Mouse (Mus musculus): Measurements from ENCODE around the gene Qrfp. TPM values are rescaled to one million over a fixed set of nuclear protein-coding genes. Genes with fewer than 3 reads are reported as not detected.

The Qrfp gene
- total RNA-seq (2012; rRNA removed) (not detected in 2 replicates), polyA plus RNA-seq (2012; ENCODE audit: insufficient read depth in 1 of 2, insufficient read length in 2 of 2, low read depth in 1 of 2, low replicate concordance in 2 of 2, missing spikeins in 1 of 2) (under 1 TPM in 1 of 2 experiments, not detected in 1; 0.13 TPM)

- H3K27ac ChIP-seq (ENCODE audit: control insufficient read depth, low read depth, low read length) = no peak within 1 kb of the TSS
- no peak for DNase-seq (ENCODE audit: low read depth, low spot score)
These were observed at the start of gene Qrfp for GRCm38 (mm10) chr2:31810444-31810843. TSS of gene Qrfp (minus strand) at chr2:31810580.

GRCm38 (mm10) chr2:31858500-31858899, 48.1 kb upstream of the Qrfp start:
- no peak overlapping the region for H3K27ac ChIP-seq (ENCODE audit: control insufficient read depth, low read depth, low read length)
- no peak for DNase-seq (ENCODE audit: low read depth, low spot score)
- no peaks in the 10 kb centered on the region for H3K9me3 ChIP-seq (replicated peaks; ENCODE audit: insufficient read depth, low read length)
- TF ChIP-seq TAL1 (IDR thresholded peaks at IDR 0.05; ENCODE audit: low read length) (no peak), ZKSCAN1 (IDR thresholded peaks at IDR 0.05; ENCODE audit: low read depth, low read length) (no peak), SIN3A (IDR thresholded peaks at IDR 0.05; ENCODE audit: low read length) (no peak), E2F4 (IDR thresholded peaks at IDR 0.05; ENCODE audit: borderline replicate concordance, low read depth, low read length) (no peak), KAT2A (conservative IDR thresholded peaks at IDR 0.05; ENCODE audit: low read depth, low read length) (no peak), MYB (IDR thresholded peaks at IDR 0.05; ENCODE audit: low read depth, low read length) (no peak), MAX (IDR thresholded peaks at IDR 0.05; ENCODE audit: low read length) (no peak), RAD21 (IDR thresholded peaks at IDR 0.05; ENCODE audit: low read depth, low read length) (no peak), ZC3H11A (IDR thresholded peaks at IDR 0.05; ENCODE audit: low read depth, low read length) (no peak), USF2 (IDR thresholded peaks at IDR 0.05; ENCODE audit: borderline replicate concordance in 1 of 2, insufficient read depth in 1 of 2, low read depth in 1 of 2, low read length in 2 of 2) (no peak), MAFK (IDR thresholded peaks at IDR 0.05; ENCODE audit: borderline replicate concordance, low read depth, low read length) (no peak), EP300 (IDR thresholded peaks at IDR 0.05; ENCODE audit: low read depth in 1 of 2, low read length in 2 of 2) (no peak), CHD2 (IDR thresholded peaks at IDR 0.05; ENCODE audit: low read length) (no peak), ELF1 (IDR thresholded peaks at IDR 0.05; ENCODE audit: low read depth, low read length) (no peak), POLR2AphosphoS2 (IDR thresholded peaks at IDR 0.05; ENCODE audit: low read length) (no peak), HCFC1 (IDR thresholded peaks at IDR 0.05; ENCODE audit: low read depth, low read length) (no peak), MAZ (IDR thresholded peaks at IDR 0.05; ENCODE audit: low read depth, low read length) (no peak), MYC (IDR thresholded peaks at IDR 0.05; ENCODE audit: low read depth, low read length) (no peak), UBTF (IDR thresholded peaks at IDR 0.05; ENCODE audit: borderline replicate concordance, insufficient read depth, low read depth, low read length) (no peak), MXI1 (IDR thresholded peaks at IDR 0.05; ENCODE audit: low read depth, low read length) (no peak)
- no peaks in the 10 kb centered on the region for H3K36me3 ChIP-seq (ENCODE audit: control insufficient read depth in 1 of 2, insufficient read depth in 2 of 2, low read length in 2 of 2)
- H3K79me2 ChIP-seq (ENCODE audit: control insufficient read depth, insufficient read depth, low read length, poor library complexity) = no peaks in the 10 kb centered on the region
- no peak overlapping the region for H3K4me3 ChIP-seq (ENCODE audit: control insufficient read depth in 1 of 2, insufficient read depth in 1 of 2, low read depth in 2 of 2, low read length in 2 of 2)
- no peaks in the 10 kb centered on the region for H3K4me1 ChIP-seq (ENCODE audit: control insufficient read depth in 1 of 2, insufficient read depth in 2 of 2, low read length in 2 of 2)
- no peak overlapping the region for H3K9ac ChIP-seq (ENCODE audit: control insufficient read depth, low read depth, low read length, poor library complexity, severe bottlenecking)
- peaks cover 0 to 1% of the 10 kb centered on the region in 2 experiments; a peak in 1 of 4 replicates for H3K27me3 ChIP-seq (ENCODE audit: control insufficient read depth in 1 of 2, insufficient read depth in 2 of 2, low read length in 2 of 2)

More at GRCm38 (mm10) chr2:31810444-31810843, at the start of gene Qrfp:
- Histone ChIP-seq H3K4me3 (ENCODE audit: control insufficient read depth in 1 of 2, insufficient read depth in 1 of 2, low read depth in 2 of 2, low read length in 2 of 2) (no peak within 1 kb of the TSS), H3K27me3 (ENCODE audit: control insufficient read depth in 1 of 2, insufficient read depth in 2 of 2, low read length in 2 of 2) (no peaks in the 10 kb centered on the region), H3K79me2 (ENCODE audit: control insufficient read depth, insufficient read depth, low read length, poor library complexity) (no peaks in the 10 kb centered on the region), H3K4me1 (ENCODE audit: control insufficient read depth in 1 of 2, insufficient read depth in 2 of 2, low read length in 2 of 2) (no peaks in the 10 kb centered on the region), H3K36me3 (ENCODE audit: control insufficient read depth in 1 of 2, insufficient read depth in 2 of 2, low read length in 2 of 2) (no peaks in the 10 kb centered on the region), H3K9ac (ENCODE audit: control insufficient read depth, low read depth, low read length, poor library complexity, severe bottlenecking) (no peak within 1 kb of the TSS), H3K9me3 (replicated peaks; ENCODE audit: insufficient read depth, low read length) (no peaks in the 10 kb centered on the region)
- TF ChIP-seq ZC3H11A (IDR thresholded peaks at IDR 0.05; ENCODE audit: low read depth, low read length) = no peak
- TF ChIP-seq ZMIZ1 (IDR thresholded peaks at IDR 0.05; ENCODE audit: low read depth, low read length) = no peak
- TF ChIP-seq USF2 (IDR thresholded peaks at IDR 0.05; ENCODE audit: borderline replicate concordance in 1 of 2, insufficient read depth in 1 of 2, low read depth in 1 of 2, low read length in 2 of 2) = no peak
- no peak for TF ChIP-seq HCFC1 (IDR thresholded peaks at IDR 0.05; ENCODE audit: low read depth, low read length)
- TF ChIP-seq RAD21 (IDR thresholded peaks at IDR 0.05; ENCODE audit: low read depth, low read length) = no peak
- TF ChIP-seq SIN3A (IDR thresholded peaks at IDR 0.05; ENCODE audit: low read length) = no peak
- no peak for TF ChIP-seq NELFE (IDR thresholded peaks at IDR 0.05; ENCODE audit: low read depth, low read length)
- TF ChIP-seq EP300 (IDR thresholded peaks at IDR 0.05; ENCODE audit: low read depth in 1 of 2, low read length in 2 of 2) = no peak
